Comparison of ENCODE assay signal across 10 mouse cellular contexts in genomic region chr8:94363906-94364305, GRCm38 (mm10). TPM values are rescaled to one million over a fixed set of nuclear protein-coding genes. Genes with fewer than 3 reads are reported as not detected.
DNase-seq lines count a peak whose midpoint lies in the region; ATAC-seq and TF ChIP-seq lines count a peak whose summit lies in the region.
"Had no signal": no experiment of that assay in that cellular context is flagged by ENCODE, and none has a peak within 500 bp of the region (broad histone marks: within the 10 kb centered on the region; RNA-seq: fewer than 3 reads in every experiment).

No protein-coding gene starts in this region.

- peak overlapping the region; percentile 64 for H3K27ac ChIP-seq in layer of hippocampus, adult 2 months
- peak overlapping the region; percentile 47 for H3K27ac ChIP-seq in cortical plate, adult 2 months (ENCODE audit: insufficient read depth, low read length)
- H3K27ac ChIP-seq in kidney, adult 2 months (ENCODE audit: insufficient read depth, low read depth, low read length): peak overlapping the region; percentile 68
- no peak overlapping the region for H3K27ac ChIP-seq in midbrain, embryonic 11.5 days (ENCODE audit: low read depth, low read length)
- H3K27ac ChIP-seq: embryonic facial prominence, embryonic 15.5 days had no signal

- DNase-seq in layer of hippocampus, adult 2 months (ENCODE audit: low spot score in 2 of 2): no peak
- no peak for DNase-seq in layer of hippocampus, adult 9-10 months (ENCODE audit: low spot score)
- peak; percentile 97 for DNase-seq in kidney, adult 2 months
- DNase-seq in skeletal muscle tissue, adult 2 months (ENCODE audit: low read depth, low spot score): peak; percentile 89
- DNase-seq in frontal cortex, postnatal 14 days (ENCODE audit: low spot score in 2 of 2): no peak
- DNase-seq in midbrain, embryonic 11.5 days (ENCODE audit: low spot score, missing footprints): no peak
- no peak for DNase-seq in right cerebral cortex, postnatal 10 days (ENCODE audit: low spot score in 2 of 2)

- ATAC-seq in midbrain, embryonic 11.5 days (ENCODE audit: low FRiP score): no peak

- 16% methylated on average over 2 of the region's 2 CpGs for WGBS in kidney, adult 2 months
- 88% methylated on average over 2 of the region's 2 CpGs for WGBS in midbrain, embryonic 11.5 days

- H3K27me3 ChIP-seq in kidney, adult 2 months (replicated peaks; ENCODE audit: control insufficient read depth, insufficient read depth, low read length): no peaks in the 10 kb centered on the region
- no peaks in the 10 kb centered on the region for H3K27me3 ChIP-seq in midbrain, embryonic 11.5 days (ENCODE audit: control insufficient read depth, insufficient read depth, low read length)
- H3K27me3 ChIP-seq: embryonic facial prominence, embryonic 15.5 days had no signal

- no peaks in the 10 kb centered on the region for H3K9me3 ChIP-seq in midbrain, embryonic 11.5 days (ENCODE audit: control insufficient read depth, low read length)
- H3K9me3 ChIP-seq: embryonic facial prominence, embryonic 15.5 days had no signal

- no peak overlapping the region for H3K4me2 ChIP-seq in midbrain, embryonic 11.5 days
- H3K4me2 ChIP-seq: embryonic facial prominence, embryonic 15.5 days had no signal

- no peak overlapping the region for H3K9ac ChIP-seq in midbrain, embryonic 11.5 days (ENCODE audit: low read length)
- H3K9ac ChIP-seq: embryonic facial prominence, embryonic 15.5 days had no signal

- H3K36me3 ChIP-seq in kidney, adult 2 months (ENCODE audit: control insufficient read depth, insufficient read depth, low read length): no peaks in the 10 kb centered on the region
- no peaks in the 10 kb centered on the region for H3K36me3 ChIP-seq in midbrain, embryonic 11.5 days (ENCODE audit: control insufficient read depth, insufficient read depth, low read length)
- H3K36me3 ChIP-seq: embryonic facial prominence, embryonic 15.5 days had no signal

- TF ChIP-seq CTCF in layer of hippocampus, adult 2 months (conservative IDR thresholded peaks at IDR 0.05): no peak
- TF ChIP-seq CTCF in cortical plate, adult 2 months (IDR thresholded peaks at IDR 0.05; ENCODE audit: extremely low read depth, insufficient read depth, low read length): no peak
- no peak for TF ChIP-seq CTCF in kidney, adult 2 months (conservative IDR thresholded peaks at IDR 0.05; ENCODE audit: insufficient read depth, insufficient read length, low read depth, low read length)

- no peaks in the 10 kb centered on the region; the same call in 1 of the 2 replicates for H3K4me1 ChIP-seq in cortical plate, adult 2 months (ENCODE audit: control insufficient read depth, insufficient read depth, low read length)
- peaks cover 34% of the 10 kb centered on the region for H3K4me1 ChIP-seq in kidney, adult 2 months (ENCODE audit: control insufficient read depth, insufficient read depth, low read length)
- no peaks in the 10 kb centered on the region for H3K4me1 ChIP-seq in midbrain, embryonic 11.5 days (ENCODE audit: control insufficient read depth, insufficient read depth, low read length)

- no peak overlapping the region for H3K4me3 ChIP-seq in layer of hippocampus, adult 2 months
- H3K4me3 ChIP-seq in cortical plate, adult 2 months (ENCODE audit: insufficient read depth, low read length): no peak overlapping the region
- no peak overlapping the region for H3K4me3 ChIP-seq in kidney, adult 2 months (ENCODE audit: insufficient read depth, low read depth, low read length)
- H3K4me3 ChIP-seq in midbrain, embryonic 11.5 days (ENCODE audit: low read depth, low read length): no peak overlapping the region
- H3K4me3 ChIP-seq: embryonic facial prominence, embryonic 15.5 days had no signal

- no peak for TF ChIP-seq POLR2A in cortical plate, adult 2 months (IDR thresholded peaks at IDR 0.05; ENCODE audit: extremely low read depth, insufficient read depth, low read length)
- no peak for TF ChIP-seq POLR2A in kidney, adult 2 months (IDR thresholded peaks at IDR 0.05; ENCODE audit: low read depth, low read length)

RNA-seq across cellular contexts. Expression of gene Herpud1, which starts 22.3 kb away (rescaled TPM):
- 10 to 100 TPM; 54.4 to 57.3 TPM for total RNA-seq in layer of hippocampus, adult 2 months (2021)
- 90.6 and 97.8 TPM in 2 replicates for polyA plus RNA-seq in cortical plate, adult 2 months (2012; rRNA removed)
- 417 and 537 TPM in 2 replicates for polyA plus RNA-seq in kidney, adult 2 months (2012; rRNA removed)
- 56.8 and 60.4 TPM in 2 replicates for polyA plus RNA-seq in midbrain, embryonic 11.5 days (2014; fragmentation: Nextera tagmentation; extraction: Ambion mirVana)

RNA-seq across cellular contexts. Expression of gene Slc12a3, which starts 34.9 kb away (rescaled TPM):
- total RNA-seq in layer of hippocampus, adult 2 months (2021): 1 to 10 TPM in 1 of 2 experiments, under 1 TPM in 1; 0.54 to 1.0 TPM
- polyA plus RNA-seq in cortical plate, adult 2 months (2012; rRNA removed): 0.66 and 1.0 TPM in 2 replicates
- polyA plus RNA-seq in kidney, adult 2 months (2012; rRNA removed): 600 and 1,070 TPM in 2 replicates
- polyA plus RNA-seq in midbrain, embryonic 11.5 days (2014; fragmentation: Nextera tagmentation; extraction: Ambion mirVana): not detected in 2 replicates
- polyA plus RNA-seq: limb, embryonic 11.5 days had no signal

Comparison
In these comparisons a context has a peak if more than half of its experiments do, and no peak if none do; other contexts are left out.
1. DNase-seq: peak in kidney, adult 2 months (single experiment) and skeletal muscle tissue, adult 2 months (single experiment); none in layer of hippocampus, adult 2 months (0 of 2), layer of hippocampus, adult 9-10 months (single experiment), frontal cortex, postnatal 14 days (0 of 2), midbrain, embryonic 11.5 days (single experiment) and right cerebral cortex, postnatal 10 days (0 of 2).
2. RNA of gene Slc12a3, which starts 34.9 kb away (polyA plus RNA-seq): 600 to 1,070 TPM in kidney, adult 2 months; 0.66 to 1.0 TPM in cortical plate, adult 2 months and not detected in midbrain, embryonic 11.5 days; every median in the first group is over 100 times any median in the second.